Mouse (Mus musculus) embryonic facial prominence, embryonic 14.5 days (tissue): ENCODE results near the gene Dcst1. TPM values are rescaled to one million over a fixed set of nuclear protein-coding genes. Genes with fewer than 3 reads are reported as not detected.
A peak's percentile ranks its signal among the peaks of the same experiment; 100 is the strongest.

ENCODE experiments used
- ATAC-seq: fragments of 200-750 bp; cut with Nextera tagmentation; 2 replicates; pipeline ENCODE4 v1.8.0; 2017; ENCODE audit warnings: low read depth, moderate number of reproducible peaks, moderate TSS enrichment
- DNase-seq: peaks from one replicate; pipeline ENCODE4 v3.0.0-alpha.2; 2015; ENCODE audit warnings: low spot score
- H3K27ac ChIP-seq: fragments of 300-500 bp; sonication (generic); replicated peaks from 2 replicates; pipeline ENCODE4 v1.5.1; 2014; ENCODE audit warnings: low read depth, mild to moderate bottlenecking, low read length, moderate library complexity
- H3K27me3 ChIP-seq: fragments of 300-500 bp; sonication (generic); replicated peaks from 2 replicates; pipeline ENCODE4 v1.6.1; 2014; ENCODE audit warnings: low read length; ENCODE audit not compliant: control insufficient read depth, insufficient read depth
- H3K36me3 ChIP-seq: fragments of 300-500 bp; sonication (generic); 2 replicates; pipeline ENCODE4 v1.6.1; 2014; ENCODE audit warnings: low read length, mixed read lengths; ENCODE audit not compliant: control insufficient read depth, insufficient read depth
- H3K4me1 ChIP-seq: fragments of 300-500 bp; sonication (generic); 2 replicates; pipeline ENCODE4 v1.6.1; 2014; ENCODE audit warnings: antibody characterized with exemption, low read length; ENCODE audit not compliant: control insufficient read depth, insufficient read depth
- H3K4me2 ChIP-seq: fragments of 300-500 bp; sonication (generic); 2 replicates; pipeline ENCODE4 v1.6.1; 2014; ENCODE audit warnings: low read depth, mild to moderate bottlenecking, low read length, moderate library complexity, mixed read lengths
- H3K4me3 ChIP-seq: fragments of 300-500 bp; sonication (generic); 2 replicates; pipeline ENCODE4 v1.5.1; 2014; ENCODE audit warnings: low read depth, mild to moderate bottlenecking, low read length
- H3K9ac ChIP-seq: fragments of 300-500 bp; sonication (generic); 2 replicates; pipeline ENCODE4 v1.6.1; 2014; ENCODE audit warnings: low read depth, mild to moderate bottlenecking, low read length, moderate library complexity, mixed read lengths
- H3K9me3 ChIP-seq: fragments of 300-500 bp; sonication (generic); 2 replicates; pipeline ENCODE4 v1.6.1; 2016; ENCODE audit warnings: low read length; ENCODE audit not compliant: control insufficient read depth
- WGBS: fragments of 180-500 bp; shearing (Covaris S2); extraction: QIAGEN DNeasy Blood & Tissue Kit; methylation state at CpG from one replicate; pipeline ENCODE4 v1.1.7; 2014; 5-methylcytosine and 5-hydroxymethylcytosine counted together
- polyA plus RNA-seq: library from polyadenylated mRNA; unstranded; fragments of >200 nt; fragmentation: Nextera tagmentation; extraction: Ambion mirVana; gene quantifications from 2 replicates; pipeline ENCODE4 v1.2.1, GENCODE M21; 2014

The Dcst1 gene
- polyA plus RNA-seq, 1 experiment from 2014 or later: 0.26 TPM

- WGBS: 52% methylated on average over 8 of the region's 8 CpGs
- H3K4me2 ChIP-seq: no peak overlapping the region
- no peak for DNase-seq
- H3K4me1 ChIP-seq: no peaks in the 10 kb centered on the region
- no peaks in the 10 kb centered on the region for H3K9me3 ChIP-seq
- H3K36me3 ChIP-seq: no peaks in the 10 kb centered on the region
- no peak overlapping the region for H3K27ac ChIP-seq
- H3K4me3 ChIP-seq: no peak overlapping the region
- H3K9ac ChIP-seq: peak overlapping the region; percentile 5; the same call in 1 of the 2 replicates
- H3K27me3 ChIP-seq: no peaks in the 10 kb centered on the region
- ATAC-seq: peak; percentile 13; the same call in 1 of the 2 replicates
Measured at GRCm38 (mm10) chr3:89305551-89306325, 59.3 kb downstream of the Dcst1 start.

- H3K27ac ChIP-seq: no peak overlapping the region
- no peak for ATAC-seq
- no peak overlapping the region for H3K4me3 ChIP-seq
- no peak overlapping the region for H3K9ac ChIP-seq
- no peaks in the 10 kb centered on the region for H3K27me3 ChIP-seq
- H3K36me3 ChIP-seq: no peaks in the 10 kb centered on the region
- no peak for DNase-seq
- 47% methylated on average over 4 of the region's 4 CpGs for WGBS
- H3K4me1 ChIP-seq: peaks cover 2% of the 10 kb centered on the region; the same call in 1 of the 2 replicates
- H3K9me3 ChIP-seq: no peaks in the 10 kb centered on the region
- no peak overlapping the region for H3K4me2 ChIP-seq
Measured at GRCm38 (mm10) chr3:89305105-89305504, 59.9 kb downstream of the Dcst1 start.

- Histone ChIP-seq H3K4me2 (no peak overlapping the region), H3K4me1 (peaks cover 6% of the 10 kb centered on the region; the same call in 1 of the 2 replicates), H3K27ac (no peak overlapping the region), H3K9me3 (no peaks in the 10 kb centered on the region), H3K36me3 (no peaks in the 10 kb centered on the region), H3K9ac (no peak overlapping the region), H3K27me3 (no peaks in the 10 kb centered on the region), H3K4me3 (no peak overlapping the region)
- ATAC-seq (no peak), DNase-seq (no peak)
- WGBS: 59% methylated on average over 6 of the region's 6 CpGs
Measured at GRCm38 (mm10) chr3:89304440-89304839, 60.6 kb downstream of the Dcst1 start.

GRCm38 (mm10) chr3:89300514-89300913, 64.5 kb downstream of the Dcst1 start:
- WGBS: 60% methylated on average over 2 of the region's 2 CpGs
- DNase-seq: no peak

More at GRCm38 (mm10) chr3:89300514-89300913, 64.5 kb downstream of the Dcst1 start:
- Histone ChIP-seq H3K27ac (no peak overlapping the region), H3K9me3 (no peaks in the 10 kb centered on the region), H3K4me3 (no peak overlapping the region), H3K36me3 (no peaks in the 10 kb centered on the region), H3K4me1 (peaks cover 6% of the 10 kb centered on the region; the same call in 1 of the 2 replicates), H3K27me3 (no peaks in the 10 kb centered on the region), H3K9ac (no peak overlapping the region), H3K4me2 (no peak overlapping the region)
- no peak for ATAC-seq

Other genes starting within 250 kb of the Dcst1 start
- gene Pklr, start 229.1 kb downstream of the Dcst1 start, polyA plus RNA-seq: 0.30 TPM in 1 of 2 replicates, not detected in the other
- 1.4 and 2.8 TPM in 2 replicates for gene Hcn3, start 205.1 kb downstream of the Dcst1 start, polyA plus RNA-seq
- 22.4 and 23.9 TPM in 2 replicates for gene Clk2, start 200.5 kb downstream of the Dcst1 start, polyA plus RNA-seq
- gene Scamp3, start 187.8 kb downstream of the Dcst1 start, polyA plus RNA-seq: 93.4 and 96.9 TPM in 2 replicates
- 27.9 and 33.9 TPM in 2 replicates for gene Fam189b, start 182.1 kb downstream of the Dcst1 start, polyA plus RNA-seq
- 47.8 and 54.5 TPM in 2 replicates for gene Gba, start 162.3 kb downstream of the Dcst1 start, polyA plus RNA-seq
- 51.5 and 52.0 TPM in 2 replicates for gene Thbs3, start 150.1 kb downstream of the Dcst1 start, polyA plus RNA-seq
- gene Mtx1, start 138.2 kb downstream of the Dcst1 start, polyA plus RNA-seq: 151 and 163 TPM in 2 replicates
- 2.0 and 4.1 TPM in 2 replicates for gene Muc1, start 136.2 kb downstream of the Dcst1 start, polyA plus RNA-seq
- 324 and 349 TPM in 2 replicates for gene Krtcap2, start 119.3 kb downstream of the Dcst1 start, polyA plus RNA-seq
- gene Trim46, start 118.9 kb downstream of the Dcst1 start, polyA plus RNA-seq: 3.7 and 4.7 TPM in 2 replicates
- 151 and 177 TPM in 2 replicates for gene Dpm3, start 105.9 kb downstream of the Dcst1 start, polyA plus RNA-seq
- 70.5 and 80.2 TPM in 2 replicates for gene Slc50a1, start 94.7 kb downstream of the Dcst1 start, polyA plus RNA-seq
- gene Efna1, start 84.1 kb downstream of the Dcst1 start, polyA plus RNA-seq: 33.8 and 35.8 TPM in 2 replicates
- gene Efna3, start 42.3 kb downstream of the Dcst1 start, polyA plus RNA-seq: 18.7 and 21.2 TPM in 2 replicates
- gene Efna4, start 27.2 kb downstream of the Dcst1 start, polyA plus RNA-seq: 17.5 and 20.7 TPM in 2 replicates
- 44.4 and 51.7 TPM in 2 replicates for gene Adam15, start 15.3 kb downstream of the Dcst1 start, polyA plus RNA-seq
- not detected in 2 replicates for gene Dcst2, start 3.3 kb downstream of the Dcst1 start, polyA plus RNA-seq
- gene Zbtb7b, start 29.5 kb upstream of the Dcst1 start, polyA plus RNA-seq: 2.3 and 3.6 TPM in 2 replicates
- not detected in 2 replicates for gene Lenep, start 37.5 kb upstream of the Dcst1 start, polyA plus RNA-seq
- gene Flad1, start 46.6 kb upstream of the Dcst1 start, polyA plus RNA-seq: 24.2 and 24.8 TPM in 2 replicates
- gene Cks1b, start 53.1 kb upstream of the Dcst1 start, polyA plus RNA-seq: 380 and 425 TPM in 2 replicates
- 74.0 and 75.2 TPM in 2 replicates for gene Shc1, start 53.2 kb upstream of the Dcst1 start, polyA plus RNA-seq
- gene Pygo2, start 65.0 kb upstream of the Dcst1 start, polyA plus RNA-seq: 49.2 and 51.6 TPM in 2 replicates
- 24.1 and 25.9 TPM in 2 replicates for gene Pbxip1, start 71.5 kb upstream of the Dcst1 start, polyA plus RNA-seq
- gene Pmvk, start 89.3 kb upstream of the Dcst1 start, polyA plus RNA-seq: 45.7 and 48.6 TPM in 2 replicates
- gene Kcnn3, start 154.9 kb upstream of the Dcst1 start, polyA plus RNA-seq: 3.7 and 4.6 TPM in 2 replicates